Mouse (Mus musculus): ENCODE data around the gene Zmiz1.

DNA sequence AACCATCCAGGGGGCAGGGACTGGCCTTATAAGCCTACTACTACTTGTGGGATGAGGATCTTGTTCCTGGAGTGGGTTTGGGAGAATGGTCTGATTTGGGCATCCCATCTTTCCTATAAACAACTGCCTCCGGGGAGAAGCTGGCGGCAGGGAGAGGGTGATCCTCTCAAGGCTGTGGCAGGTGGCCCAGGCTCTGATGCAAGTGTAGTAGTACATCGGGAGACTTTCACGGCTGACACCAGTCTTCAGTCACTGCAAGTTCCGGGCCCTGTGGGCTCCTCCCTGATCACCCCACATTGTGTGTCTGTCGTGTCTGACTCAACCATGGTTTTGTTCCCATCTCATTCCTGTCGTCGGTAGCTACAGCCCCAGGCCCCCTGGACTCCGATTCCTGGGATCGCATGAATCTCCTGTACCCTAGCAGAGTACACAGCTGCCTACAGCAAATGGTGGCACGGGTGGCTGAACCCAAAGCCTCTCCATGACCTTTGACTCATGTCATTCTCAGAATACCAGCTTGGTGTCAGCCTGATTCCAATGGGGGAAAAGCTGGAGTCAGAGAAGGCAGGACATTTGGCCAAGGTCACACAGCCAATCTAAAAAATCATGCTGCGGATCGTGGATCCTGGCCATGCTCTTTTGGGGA is 49.2 kb downstream of the Zmiz1 start:
- no peak for TF ChIP-seq CTCF (conservative IDR thresholded peaks at IDR 0.05; ENCODE audit: low read length)
- no peak for TF ChIP-seq POU5F1 (IDR thresholded peaks at IDR 0.05; ENCODE audit: borderline replicate concordance, low read length)
